Mouse (Mus musculus): ENCODE measurements around the gene H2-Ab1. TPM values are rescaled to one million over a fixed set of nuclear protein-coding genes. Genes with fewer than 3 reads are reported as not detected.

The H2-Ab1 gene
- polyA plus RNA-seq, 1 experiment from 2014 or later: 19.2 TPM

DNA sequence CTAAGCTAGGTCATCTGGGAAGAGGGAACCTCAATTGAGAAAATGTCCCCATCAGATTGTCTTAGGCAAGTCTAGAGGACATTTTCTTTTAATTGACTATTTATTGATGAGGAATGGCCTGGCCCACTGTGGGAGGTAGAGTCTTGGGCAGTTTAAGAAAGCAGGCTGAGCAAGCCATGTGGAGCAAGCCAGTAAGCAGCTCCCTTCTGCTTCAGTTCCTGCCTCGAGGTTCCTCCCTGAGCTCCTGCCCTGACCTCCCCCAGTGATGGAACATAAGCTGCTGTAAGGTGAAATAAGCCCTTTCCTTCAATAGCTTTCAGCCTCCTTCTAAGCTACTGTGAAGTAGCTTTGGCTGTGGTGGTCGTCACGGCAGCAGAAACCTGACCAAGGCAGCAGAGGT, 19.7 kb upstream of the H2-Ab1 start:
- Histone ChIP-seq H3K4me1 (ENCODE audit: insufficient read depth, low read depth, low read length) (no peaks in the 10 kb centered on the region), H3K4me2 (replicated peaks; ENCODE audit: low read depth, low read length) (no peak overlapping the region), H3K36me3 (ENCODE audit: insufficient read depth, low read length) (no peaks in the 10 kb centered on the region), H3K4me3 (ENCODE audit: low read depth, low read length) (no peak overlapping the region), H3K9me3 (ENCODE audit: low read length) (no peaks in the 10 kb centered on the region), H3K27ac (ENCODE audit: low read length) (no peak overlapping the region), H3K9ac (replicated peaks; ENCODE audit: low read depth) (no peak overlapping the region), H3K27me3 (replicated peaks; ENCODE audit: insufficient read depth, low read length) (no peaks in the 10 kb centered on the region)
- 77% methylated on average over 3 of the region's 3 CpGs for WGBS
- ATAC-seq (no peak), DNase-seq (ENCODE audit: low spot score) (no peak)
- TF ChIP-seq CTCF (IDR thresholded peaks at IDR 0.05) (no peak), EP300 (IDR thresholded peaks at IDR 0.05) (no peak)

DNA sequence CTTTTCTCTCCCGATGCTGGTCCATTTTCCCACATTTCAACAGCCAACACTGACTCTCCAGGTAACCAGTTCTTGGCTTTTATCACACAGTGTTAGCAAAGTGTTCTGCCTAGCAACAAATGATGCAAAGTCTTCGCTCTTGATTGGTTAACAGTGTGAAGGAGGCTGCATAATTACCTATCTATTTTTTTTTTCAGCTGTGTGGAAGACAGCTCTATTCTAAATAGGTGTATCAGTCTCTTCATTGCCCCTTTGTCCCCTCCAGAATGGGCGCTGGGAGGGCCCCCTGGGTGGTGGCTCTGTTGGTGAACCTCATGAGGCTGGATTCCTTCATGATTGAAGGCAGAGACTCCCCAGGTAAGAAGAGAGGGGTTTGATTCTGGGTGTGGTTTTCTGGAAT, 18.8 kb upstream of the H2-Ab1 start, which contains the start of gene H2-Ob:
TSS of gene H2-Ob (plus strand) at position 198 of the 400 bp plus-strand sequence.
- Histone ChIP-seq H3K4me3 (ENCODE audit: low read depth, low read length) (no peak within 1 kb of the TSS), H3K4me1 (ENCODE audit: insufficient read depth, low read depth, low read length) (no peaks in the 10 kb centered on the region), H3K9ac (replicated peaks; ENCODE audit: low read depth) (no peak within 1 kb of the TSS), H3K36me3 (ENCODE audit: insufficient read depth, low read length) (no peaks in the 10 kb centered on the region), H3K27ac (ENCODE audit: low read length) (peak within 1 kb of the TSS; percentile 22), H3K4me2 (replicated peaks; ENCODE audit: low read depth, low read length) (no peak within 1 kb of the TSS), H3K27me3 (replicated peaks; ENCODE audit: insufficient read depth, low read length) (no peaks in the 10 kb centered on the region), H3K9me3 (ENCODE audit: low read length) (no peaks in the 10 kb centered on the region)
- 65% methylated on average over 3 of the region's 3 CpGs for WGBS
- ATAC-seq: no peak
- TF ChIP-seq CTCF (IDR thresholded peaks at IDR 0.05): no peak
- TF ChIP-seq EP300 (IDR thresholded peaks at IDR 0.05): no peak
- DNase-seq (ENCODE audit: low spot score): peak; percentile 70

DNA sequence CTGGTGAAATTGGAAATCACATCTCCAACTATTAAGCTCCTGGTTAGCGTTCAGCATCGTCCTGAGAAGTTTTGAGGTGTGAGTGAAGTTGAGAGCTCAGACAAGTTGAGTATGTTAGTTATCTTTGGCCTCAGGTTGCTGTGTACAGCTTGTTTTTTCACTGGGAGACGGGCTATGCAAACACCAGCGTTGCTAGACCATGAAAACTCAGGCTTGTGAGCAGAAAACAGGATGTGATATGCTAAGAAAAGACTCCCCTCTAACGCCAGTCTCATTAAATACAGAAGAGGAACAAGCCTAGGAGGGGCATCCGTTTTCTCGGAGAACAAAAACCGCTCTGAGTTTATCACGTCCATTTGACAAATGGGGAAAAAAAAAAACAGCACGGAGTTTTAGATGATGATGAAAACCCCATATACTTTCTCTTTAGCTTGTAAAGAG, 17.9 kb upstream of the H2-Ab1 start:
- no peak overlapping the region for H3K9ac ChIP-seq (replicated peaks; ENCODE audit: low read depth)
- TF ChIP-seq CTCF (IDR thresholded peaks at IDR 0.05): no peak
- peak; percentile 26; the same call in 1 of the 2 replicates for TF ChIP-seq EP300 (IDR thresholded peaks at IDR 0.05)
- peak overlapping the region; percentile 32 for H3K27ac ChIP-seq (ENCODE audit: low read length)
- no peaks in the 10 kb centered on the region for H3K4me1 ChIP-seq (ENCODE audit: insufficient read depth, low read depth, low read length)
- H3K27me3 ChIP-seq (replicated peaks; ENCODE audit: insufficient read depth, low read length): no peaks in the 10 kb centered on the region
- no peak overlapping the region; the same call in 1 of the 2 replicates for H3K4me2 ChIP-seq (replicated peaks; ENCODE audit: low read depth, low read length)
- WGBS: 30% methylated on average over 10 of the region's 10 CpGs
- H3K4me3 ChIP-seq (ENCODE audit: low read depth, low read length): no peak overlapping the region
- peak; percentile 49 for DNase-seq (ENCODE audit: low spot score)
- no peaks in the 10 kb centered on the region for H3K36me3 ChIP-seq (ENCODE audit: insufficient read depth, low read length)
- peak; percentile 48; the same call in 1 of the 2 replicates for ATAC-seq
- H3K9me3 ChIP-seq (ENCODE audit: low read length): no peaks in the 10 kb centered on the region

DNA sequence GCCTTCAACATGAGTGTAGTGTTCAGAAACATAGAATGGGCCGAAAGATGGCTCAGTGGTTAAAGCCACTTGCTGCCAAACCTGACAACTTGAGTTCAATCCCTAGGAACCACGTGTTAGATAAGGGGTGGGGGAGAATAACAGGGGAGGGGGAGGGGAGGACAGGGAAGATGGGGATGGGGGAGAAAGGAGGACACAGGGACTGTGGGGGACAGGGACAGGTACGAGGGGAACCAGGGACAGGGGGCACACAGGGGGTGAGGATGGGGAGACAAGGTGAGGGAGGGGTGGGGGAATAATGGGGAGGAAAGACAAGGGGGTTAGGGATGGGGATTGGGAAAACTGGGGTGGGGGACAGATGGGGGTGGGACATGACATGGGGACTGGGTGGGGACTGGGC, 17.1 kb upstream of the H2-Ab1 start:
- Histone ChIP-seq H3K27ac (ENCODE audit: low read length) (peak overlapping the region; percentile 32; the same call in 1 of the 2 replicates), H3K4me2 (replicated peaks; ENCODE audit: low read depth, low read length) (no peak overlapping the region)
- 49% methylated on average over 3 of the region's 3 CpGs for WGBS

DNA sequence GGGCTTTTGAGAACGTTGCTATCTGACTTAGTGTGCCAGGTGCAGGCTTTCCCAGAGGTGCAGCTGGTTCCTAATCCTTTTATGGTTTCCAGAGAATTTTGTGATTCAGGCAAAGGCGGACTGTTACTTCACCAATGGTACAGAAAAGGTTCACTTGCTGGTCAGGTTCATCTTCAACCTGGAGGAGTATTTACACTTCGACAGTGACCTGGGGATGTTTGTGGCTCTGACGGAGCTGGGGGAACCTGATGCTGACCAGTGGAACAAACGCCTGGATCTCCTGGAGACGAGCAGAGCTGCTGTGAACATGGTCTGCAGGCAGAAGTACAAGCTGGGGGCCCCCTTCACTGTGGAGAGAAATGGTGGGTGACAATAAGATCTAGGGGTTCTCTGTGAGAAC, 16.6 kb upstream of the H2-Ab1 start:
- Histone ChIP-seq H3K36me3 (ENCODE audit: insufficient read depth, low read length) (no peaks in the 10 kb centered on the region), H3K9ac (replicated peaks; ENCODE audit: low read depth) (no peak overlapping the region), H3K9me3 (ENCODE audit: low read length) (no peaks in the 10 kb centered on the region), H3K27ac (ENCODE audit: low read length) (no peak overlapping the region), H3K4me3 (ENCODE audit: low read depth, low read length) (no peak overlapping the region), H3K4me1 (ENCODE audit: insufficient read depth, low read depth, low read length) (no peaks in the 10 kb centered on the region), H3K27me3 (replicated peaks; ENCODE audit: insufficient read depth, low read length) (no peaks in the 10 kb centered on the region), H3K4me2 (replicated peaks; ENCODE audit: low read depth, low read length) (no peak overlapping the region)
- TF ChIP-seq EP300 (IDR thresholded peaks at IDR 0.05): no peak
- no peak for TF ChIP-seq CTCF (IDR thresholded peaks at IDR 0.05)
- DNase-seq (ENCODE audit: low spot score) (no peak), ATAC-seq (no peak)
- WGBS: 73% methylated on average over 6 of the region's 6 CpGs

More for the DNA sequence above, 17.1 kb upstream of the H2-Ab1 start:
- no peaks in the 10 kb centered on the region for H3K27me3 ChIP-seq (replicated peaks; ENCODE audit: insufficient read depth, low read length)
- ATAC-seq: no peak
- H3K9ac ChIP-seq (replicated peaks; ENCODE audit: low read depth): no peak overlapping the region
- no peak for TF ChIP-seq EP300 (IDR thresholded peaks at IDR 0.05)
- no peak for TF ChIP-seq CTCF (IDR thresholded peaks at IDR 0.05)
- H3K4me1 ChIP-seq (ENCODE audit: insufficient read depth, low read depth, low read length): no peaks in the 10 kb centered on the region
- H3K36me3 ChIP-seq (ENCODE audit: insufficient read depth, low read length): no peaks in the 10 kb centered on the region
- DNase-seq (ENCODE audit: low spot score): no peak
- H3K4me3 ChIP-seq (ENCODE audit: low read depth, low read length): no peak overlapping the region
- H3K9me3 ChIP-seq (ENCODE audit: low read length): no peaks in the 10 kb centered on the region

DNA sequence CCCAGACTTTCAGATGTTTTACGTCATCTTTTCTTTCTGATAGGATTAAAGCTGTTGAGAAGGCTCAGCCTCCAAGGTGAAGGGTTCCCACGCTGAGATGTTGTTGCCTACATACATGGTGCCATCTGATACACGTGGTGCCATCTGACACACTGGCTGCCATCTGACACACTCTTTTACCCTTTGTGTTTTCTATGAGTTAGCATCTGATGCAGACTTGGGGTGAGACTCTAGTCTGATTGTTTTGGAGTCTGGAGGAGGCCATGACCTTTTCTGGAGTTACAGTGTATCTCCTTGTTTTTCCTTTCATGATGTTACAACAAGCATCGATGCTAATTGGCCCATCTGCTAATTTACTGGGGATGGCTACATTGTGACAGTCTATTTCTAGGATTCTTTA, 12.8 kb upstream of the H2-Ab1 start:
- Histone ChIP-seq H3K4me1 (ENCODE audit: insufficient read depth, low read depth, low read length) (no peaks in the 10 kb centered on the region), H3K9ac (replicated peaks; ENCODE audit: low read depth) (no peak overlapping the region), H3K4me2 (replicated peaks; ENCODE audit: low read depth, low read length) (no peak overlapping the region), H3K9me3 (ENCODE audit: low read length) (no peaks in the 10 kb centered on the region), H3K36me3 (ENCODE audit: insufficient read depth, low read length) (no peaks in the 10 kb centered on the region), H3K4me3 (ENCODE audit: low read depth, low read length) (no peak overlapping the region), H3K27me3 (replicated peaks; ENCODE audit: insufficient read depth, low read length) (no peaks in the 10 kb centered on the region), H3K27ac (ENCODE audit: low read length) (no peak overlapping the region)
- ATAC-seq (no peak), DNase-seq (ENCODE audit: low spot score) (no peak)
- no peak for TF ChIP-seq EP300 (IDR thresholded peaks at IDR 0.05)
- TF ChIP-seq CTCF (IDR thresholded peaks at IDR 0.05): no peak
- 60% methylated on average over 4 of the region's 4 CpGs for WGBS

DNA sequence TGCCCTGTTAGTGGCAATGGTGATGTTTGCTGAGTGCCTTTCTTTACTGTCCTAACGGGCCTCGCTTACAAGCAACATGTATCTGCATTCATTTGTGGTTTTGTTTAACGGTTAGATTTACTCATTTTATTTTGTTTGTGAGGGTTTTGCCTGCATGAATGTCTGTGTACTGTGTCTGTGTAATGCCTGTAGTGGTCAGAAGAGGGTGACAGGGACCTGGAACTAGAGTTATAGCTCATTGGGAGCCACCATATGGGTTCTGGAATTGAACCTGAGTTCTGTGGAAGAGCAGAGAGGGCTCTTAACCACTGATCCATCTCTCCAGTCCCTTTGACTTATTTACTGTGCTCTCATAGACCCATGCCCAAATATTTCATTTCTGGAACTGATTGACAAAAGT, 10.4 kb upstream of the H2-Ab1 start:
- Histone ChIP-seq H3K9ac (replicated peaks; ENCODE audit: low read depth) (no peak overlapping the region), H3K27ac (ENCODE audit: low read length) (no peak overlapping the region), H3K4me2 (replicated peaks; ENCODE audit: low read depth, low read length) (no peak overlapping the region), H3K27me3 (replicated peaks; ENCODE audit: insufficient read depth, low read length) (no peaks in the 10 kb centered on the region), H3K4me1 (ENCODE audit: insufficient read depth, low read depth, low read length) (no peaks in the 10 kb centered on the region), H3K4me3 (ENCODE audit: low read depth, low read length) (no peak overlapping the region), H3K9me3 (ENCODE audit: low read length) (no peaks in the 10 kb centered on the region), H3K36me3 (ENCODE audit: insufficient read depth, low read length) (no peaks in the 10 kb centered on the region)
- ATAC-seq (no peak), DNase-seq (ENCODE audit: low spot score) (no peak)
- peak; percentile 37 for TF ChIP-seq CTCF (IDR thresholded peaks at IDR 0.05)
- TF ChIP-seq EP300 (IDR thresholded peaks at IDR 0.05): no peak
- 78% methylated on average over 3 of the region's 3 CpGs for WGBS
